Mouse (Mus musculus): ENCODE results near the gene Enam.

DNA sequence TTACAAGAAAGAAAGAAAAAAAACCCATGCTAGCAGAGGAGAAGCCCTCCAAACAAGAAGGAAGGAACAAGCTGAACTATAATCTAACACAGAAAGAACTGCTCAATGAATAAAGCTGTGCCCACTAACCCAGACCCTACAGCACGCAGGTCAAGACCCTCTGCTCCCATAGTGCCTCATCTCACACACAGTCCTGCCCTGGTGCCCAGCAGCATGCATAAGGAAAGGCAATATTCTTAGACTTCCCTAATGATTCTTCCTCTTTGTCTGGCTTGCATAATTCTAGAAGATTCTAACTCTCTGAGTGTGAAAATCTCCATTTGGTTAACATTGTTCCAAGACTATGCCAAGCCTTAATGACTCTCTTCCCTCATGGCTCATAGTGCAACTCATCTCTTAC, 21.2 kb downstream of the Enam start:
- TF ChIP-seq CTCF (IDR thresholded peaks at IDR 0.05; ENCODE audit: low read depth) (no peak), EP300 (IDR thresholded peaks at IDR 0.05; ENCODE audit: low read depth) (no peak)

All from heart, postnatal 0 days (tissue).